Mouse (Mus musculus) mature B cell (primary cell): ENCODE results near the gene Ttyh3.

Source experiments
- in situ Hi-C: fragments of 300-500 bp; cut with MboI; formaldehyde crosslinking; loops from 2 replicates; pipeline ENCODE4 v1.14.3; 2019

Ttyh3 gene

GRCm38 (mm10) chr5:140610273-140611011 is 38.4 kb downstream of the Ttyh3 start:
- in situ Hi-C loops = no loop called here

- in situ Hi-C loops = no loop called here
Observed at GRCm38 (mm10) chr5:140609511-140610272, 39.1 kb downstream of the Ttyh3 start.

- in situ Hi-C loops = no loop called here
Observed at GRCm38 (mm10) chr5:140608634-140609015, 40.2 kb downstream of the Ttyh3 start.

GRCm38 (mm10) chr5:140607836-140608633 is 40.8 kb downstream of the Ttyh3 start:
- in situ Hi-C loops = no loop called here

GRCm38 (mm10) chr5:140607001-140607835 is 41.6 kb downstream of the Ttyh3 start, which contains the start of gene Lfng:
Lfng (plus strand) TSS chr5:140607320.
- in situ Hi-C loops = no loop called here

GRCm38 (mm10) chr5:140606386-140606785 is 42.4 kb downstream of the Ttyh3 start:
- in situ Hi-C loops = no loop called here

- in situ Hi-C loops = no loop called here
Observed at GRCm38 (mm10) chr5:140605228-140605627, 43.6 kb downstream of the Ttyh3 start.

GRCm38 (mm10) chr5:140604386-140604785 is 44.4 kb downstream of the Ttyh3 start:
- in situ Hi-C loops = no loop called here

- in situ Hi-C loops = no loop called here
Observed at GRCm38 (mm10) chr5:140602540-140602939, 46.3 kb downstream of the Ttyh3 start.

GRCm38 (mm10) chr5:140601712-140602111 is 47.1 kb downstream of the Ttyh3 start:
- in situ Hi-C loops = no loop called here

- in situ Hi-C loops = no loop called here
Observed at GRCm38 (mm10) chr5:140599939-140600338, 48.9 kb downstream of the Ttyh3 start.

GRCm38 (mm10) chr5:140597787-140598186 is 51.0 kb downstream of the Ttyh3 start:
- in situ Hi-C loops = no loop called here

- in situ Hi-C loops = no loop called here
Observed at GRCm38 (mm10) chr5:140596927-140597588, 51.8 kb downstream of the Ttyh3 start.

GRCm38 (mm10) chr5:140596426-140596825 is 52.4 kb downstream of the Ttyh3 start:
- in situ Hi-C loops = no loop called here

- in situ Hi-C loops = no loop called here
Observed at GRCm38 (mm10) chr5:140594846-140595245, 54.0 kb downstream of the Ttyh3 start.

GRCm38 (mm10) chr5:140589082-140589774 is 59.6 kb downstream of the Ttyh3 start:
- in situ Hi-C loops = no loop called here

- in situ Hi-C loops = no loop called here
Observed at GRCm38 (mm10) chr5:140583732-140584368, 65.0 kb downstream of the Ttyh3 start.

GRCm38 (mm10) chr5:140582995-140583731 is 65.7 kb downstream of the Ttyh3 start:
- in situ Hi-C loops = no loop called here

- in situ Hi-C loops = no loop called here
Observed at GRCm38 (mm10) chr5:140581569-140581968, 67.3 kb downstream of the Ttyh3 start.
